Mouse (Mus musculus) MEL (cell line): ENCODE measurements around the gene Pir. TPM values are rescaled to one million over a fixed set of nuclear protein-coding genes. Genes with fewer than 3 reads are reported as not detected.

Source experiments
- DNase-seq: peaks from one replicate; pipeline ENCODE4 v3.0.0; 2011; ENCODE audit warnings: low read depth, low spot score
- H3K27ac ChIP-seq: 2 replicates; pipeline ENCODE4 v1.5.1; 2012; ENCODE audit warnings: low read depth, mild to moderate bottlenecking, control low read depth, low read length, moderate library complexity; ENCODE audit not compliant: control insufficient read depth
- H3K27me3 ChIP-seq, 2 experiments: fragments of 150-350 bp in 1 of 2; sonication (generic) in 1 of 2; 2 replicates each; pipeline ENCODE4 v1.6.1; 2012; ENCODE audit warnings: low read length in 2 of 2, mild to moderate bottlenecking in 2 of 2, improper control_type of control experiment in 1 of 2, moderate library complexity in 1 of 2; ENCODE audit not compliant: insufficient read depth in 2 of 2, control insufficient read depth in 1 of 2
- H3K36me3 ChIP-seq, 2 experiments: 2 replicates each; pipeline ENCODE4 v1.6.1; 2012 to 2014; ENCODE audit warnings: low read length in 2 of 2, improper control_type of control experiment in 1 of 2, inconsistent platforms in 1 of 2, mild to moderate bottlenecking in 1 of 2; ENCODE audit not compliant: insufficient read depth in 2 of 2, control insufficient read depth in 1 of 2
- H3K4me1 ChIP-seq, 2 experiments: fragments of 150-350 bp in 1 of 2; sonication (generic) in 1 of 2; 2 replicates each; pipeline ENCODE4 v1.6.1; 2012; ENCODE audit warnings: low read length in 2 of 2, improper control_type of control experiment in 1 of 2, mild to moderate bottlenecking in 1 of 2; ENCODE audit not compliant: insufficient read depth in 2 of 2, control insufficient read depth in 1 of 2
- H3K4me3 ChIP-seq, 2 experiments: fragments of 150-350 bp in 1 of 2; sonication (generic) in 1 of 2; 2 replicates each; pipeline ENCODE4 v1.5.1; 2012; ENCODE audit warnings: low read depth in 2 of 2, low read length in 2 of 2, mild to moderate bottlenecking in 2 of 2, moderate library complexity in 2 of 2, control low read depth in 1 of 2, improper control_type of control experiment in 1 of 2; ENCODE audit not compliant: control insufficient read depth in 1 of 2, insufficient read depth in 1 of 2
- H3K79me2 ChIP-seq: 2 replicates; pipeline ENCODE4 v1.6.1; 2012; ENCODE audit warnings: mild to moderate bottlenecking, low read length, moderate library complexity; ENCODE audit not compliant: control insufficient read depth, poor library complexity, insufficient read depth
- H3K9ac ChIP-seq: 2 replicates; pipeline ENCODE4 v1.6.1; 2012; ENCODE audit warnings: low read depth, mild to moderate bottlenecking, control low read depth, low read length, moderate library complexity; ENCODE audit not compliant: control insufficient read depth, poor library complexity, severe bottlenecking
- H3K9me3 ChIP-seq: fragments of 150-350 bp; sonication (generic); replicated peaks from 2 replicates; pipeline ENCODE4 v1.6.1; 2012; ENCODE audit warnings: mild to moderate bottlenecking, low read length, improper control_type of control experiment, moderate library complexity; ENCODE audit not compliant: insufficient read depth
- E2F4 ChIP-seq: IDR thresholded peaks from 2 replicates; pipeline ENCODE4 v1.6.1; 2011; ENCODE audit warnings: low read depth, low read length, improper control_type of control experiment, borderline replicate concordance
- EP300 ChIP-seq, 2 experiments: IDR thresholded peaks; 2 replicates each; pipeline ENCODE4 v1.6.1; 2011; ENCODE audit warnings: improper control_type of control experiment in 2 of 2, low read length in 2 of 2, low read depth in 1 of 2, mild to moderate bottlenecking in 1 of 2
- ETS1 ChIP-seq: IDR thresholded peaks from 2 replicates; pipeline ENCODE4 v1.6.1; 2012; ENCODE audit warnings: low read depth, mild to moderate bottlenecking, inconsistent platforms, low read length, improper control_type of control experiment, moderate library complexity
- GABPA ChIP-seq: IDR thresholded peaks from 2 replicates; pipeline ENCODE4 v1.6.1; 2012; ENCODE audit warnings: low read depth, mild to moderate bottlenecking, inconsistent platforms, low read length, improper control_type of control experiment, moderate library complexity
- GATA1 ChIP-seq: IDR thresholded peaks from 2 replicates; pipeline ENCODE4 v1.6.1; 2011; ENCODE audit warnings: low read depth, low read length, improper control_type of control experiment
- HCFC1 ChIP-seq: IDR thresholded peaks from 2 replicates; pipeline ENCODE4 v1.6.1; 2012; ENCODE audit warnings: low read depth, mild to moderate bottlenecking, inconsistent platforms, low read length, improper control_type of control experiment, moderate library complexity
- JUND ChIP-seq: IDR thresholded peaks from 2 replicates; pipeline ENCODE4 v1.6.1; 2011; ENCODE audit warnings: low read depth, mild to moderate bottlenecking, improper control_type of control experiment, low read length
- MAFK ChIP-seq: IDR thresholded peaks from 2 replicates; pipeline ENCODE4 v1.6.1; 2011; ENCODE audit warnings: low read depth, mild to moderate bottlenecking, low read length, improper control_type of control experiment, borderline replicate concordance
- MAZ ChIP-seq: IDR thresholded peaks from 2 replicates; pipeline ENCODE4 v1.6.1; 2012; ENCODE audit warnings: low read depth, mild to moderate bottlenecking, inconsistent platforms, low read length, improper control_type of control experiment
- MXI1 ChIP-seq: IDR thresholded peaks from 2 replicates; pipeline ENCODE4 v1.6.1; 2011; ENCODE audit warnings: mild to moderate bottlenecking, low read depth, low read length, improper control_type of control experiment
- MYB ChIP-seq: IDR thresholded peaks from 2 replicates; pipeline ENCODE4 v1.6.1; 2011; ENCODE audit warnings: mild to moderate bottlenecking, low read depth, low read length, improper control_type of control experiment
- NELFE ChIP-seq: IDR thresholded peaks from 2 replicates; pipeline ENCODE4 v1.6.1; 2011; ENCODE audit warnings: low read depth, low read length, improper control_type of control experiment
- POLR2A ChIP-seq, 2 experiments: IDR thresholded peaks; 2 replicates each; pipeline ENCODE4 v1.6.1; 2011 to 2012; ENCODE audit warnings: low read length in 2 of 2, mild to moderate bottlenecking in 2 of 2, control low read depth in 1 of 2, improper control_type of control experiment in 1 of 2, low read depth in 1 of 2, moderate library complexity in 1 of 2; ENCODE audit not compliant: control insufficient read depth in 1 of 2, insufficient read depth in 1 of 2, poor library complexity in 1 of 2
- POLR2AphosphoS2 ChIP-seq: IDR thresholded peaks from 2 replicates; pipeline ENCODE4 v1.6.1; 2011; ENCODE audit warnings: low read length, improper control_type of control experiment
- RAD21 ChIP-seq: IDR thresholded peaks from 2 replicates; pipeline ENCODE4 v1.6.1; 2011; ENCODE audit warnings: mild to moderate bottlenecking, low read depth, low read length, improper control_type of control experiment
- RCOR1 ChIP-seq: IDR thresholded peaks from 2 replicates; pipeline ENCODE4 v1.6.1; 2012; ENCODE audit warnings: low read depth, mild to moderate bottlenecking, inconsistent platforms, low read length, improper control_type of control experiment
- SIN3A ChIP-seq: IDR thresholded peaks from 2 replicates; pipeline ENCODE4 v1.6.1; 2012; ENCODE audit warnings: low read length, improper control_type of control experiment, inconsistent platforms
- TAL1 ChIP-seq: IDR thresholded peaks from 2 replicates; pipeline ENCODE4 v1.6.1; 2012; ENCODE audit warnings: mild to moderate bottlenecking, inconsistent platforms, low read length, moderate library complexity, mixed read lengths
- TBP ChIP-seq: IDR thresholded peaks from 2 replicates; pipeline ENCODE4 v1.8.0; 2011; ENCODE audit warnings: low read depth, low read length, improper control_type of control experiment
- UBTF ChIP-seq: IDR thresholded peaks from 2 replicates; pipeline ENCODE4 v1.6.1; 2012; ENCODE audit warnings: low read depth, mild to moderate bottlenecking, inconsistent platforms, low read length, improper control_type of control experiment, moderate library complexity, borderline replicate concordance; ENCODE audit not compliant: insufficient read depth
- USF1 ChIP-seq: IDR thresholded peaks from 2 replicates; pipeline ENCODE4 v1.6.1; 2014; ENCODE audit warnings: low read depth, mild to moderate bottlenecking, inconsistent platforms, low read length, improper control_type of control experiment, moderate library complexity
- USF2 ChIP-seq, 2 experiments: IDR thresholded peaks; 2 replicates each; pipeline ENCODE4 v1.6.1; 2011 to 2012; ENCODE audit warnings: improper control_type of control experiment in 2 of 2, low read length in 2 of 2, borderline replicate concordance in 1 of 2, inconsistent platforms in 1 of 2, low read depth in 1 of 2, mild to moderate bottlenecking in 1 of 2; ENCODE audit not compliant: insufficient read depth in 1 of 2
- ZNF384 ChIP-seq: IDR thresholded peaks from 2 replicates; pipeline ENCODE4 v1.6.1; 2012; ENCODE audit warnings: low read depth, mild to moderate bottlenecking, inconsistent platforms, low read length, improper control_type of control experiment
- polyA plus RNA-seq, 2 experiments: library from polyadenylated mRNA; stranded (reverse) in 1 of 2; unstranded in 1 of 2; fragments of >175 nt in 1 of 2; fragments of >200 nt in 1 of 2; gene quantifications; 2 replicates each; pipeline versions ENCODE4 v1.2.1 to v1.2.4; 2012; ENCODE audit warnings: low replicate concordance in 2 of 2, low read depth in 1 of 2; ENCODE audit not compliant: insufficient read length in 2 of 2, insufficient read depth in 1 of 2, missing spikeins in 1 of 2
- total RNA-seq: library from RNA; depleted of rRNA; stranded (reverse); fragments of 300-350 nt; gene quantifications from 2 replicates; pipeline ENCODE4 v1.2.3, GENCODE M21; 2012

The Pir gene
- total and polyA plus RNA-seq, 3 experiments = 2.9 to 230 (median 11.4) TPM

DNA sequence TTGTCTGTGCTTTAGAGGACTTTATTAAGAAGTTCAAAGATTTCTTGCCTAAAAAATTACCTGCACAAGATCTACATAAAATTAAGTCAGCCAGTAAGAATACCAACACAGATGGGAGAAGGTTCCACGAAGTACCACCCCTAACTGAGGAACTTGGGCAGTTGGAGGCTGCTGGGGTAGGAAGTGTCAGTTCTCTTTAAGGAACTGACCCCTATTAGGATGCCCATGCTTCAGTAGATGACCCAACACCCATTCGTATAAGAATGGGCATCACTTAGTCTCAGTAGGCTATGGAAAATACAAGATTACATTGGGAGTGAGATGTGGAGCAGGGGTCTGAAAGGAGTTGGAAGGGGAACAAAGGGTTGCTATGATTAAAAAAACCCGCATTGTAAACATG is 1.4 kb downstream of the Pir start:
- no peaks in the 10 kb centered on the region for H3K9me3 ChIP-seq
- no peak overlapping the region for H3K9ac ChIP-seq

GRCm38 (mm10) chrX:164275536-164275935 is 6.4 kb downstream of the Pir start:
- peak; percentile 6 for DNase-seq
- no peak overlapping the region for H3K27ac ChIP-seq
- H3K4me1 ChIP-seq = peaks cover 6 to 13% of the 10 kb centered on the region in 2 experiments
- H3K36me3 ChIP-seq = peaks cover 0 to 19% of the 10 kb centered on the region in 2 experiments; a peak in 2 of 4 replicates
- H3K79me2 ChIP-seq = no peaks in the 10 kb centered on the region
- no peak overlapping the region for H3K4me3 ChIP-seq
- H3K9me3 ChIP-seq = no peaks in the 10 kb centered on the region
- no peaks in the 10 kb centered on the region for H3K27me3 ChIP-seq
- no peak overlapping the region for H3K9ac ChIP-seq
- TF ChIP-seq ETS1 = no peak
- no peak for TF ChIP-seq HCFC1
- TF ChIP-seq EP300 (IDR thresholded peaks at IDR 0.05; ENCODE audit: low read depth in 1 of 2, low read length in 2 of 2) = peak in 1 of 2 experiments; percentile 22; a peak in 1 of 4 replicates
- TF ChIP-seq E2F4 = no peak
- peak; percentile 48 for TF ChIP-seq GATA1
- TF ChIP-seq RCOR1 = 0 out of 2 replicates have a peak, but pooled peaks have one; percentile 8

More for the DNA sequence above, 1.4 kb downstream of the Pir start:
- Histone ChIP-seq H3K4me3 (no peak overlapping the region), H3K27ac (no peak overlapping the region), H3K36me3 (peaks cover 0 to 22% of the 10 kb centered on the region in 2 experiments; a peak in 2 of 4 replicates), H3K27me3 (no peaks in the 10 kb centered on the region), H3K4me1 (peaks cover 6 to 14% of the 10 kb centered on the region in 2 experiments)
- TF ChIP-seq USF1 (no peak), POLR2A (IDR thresholded peaks at IDR 0.05; ENCODE audit: control insufficient read depth in 1 of 2, insufficient read depth in 1 of 2, low read depth in 1 of 2, low read length in 2 of 2, poor library complexity in 1 of 2) (no peak), MYB (no peak), MXI1 (no peak), USF2 (IDR thresholded peaks at IDR 0.05; ENCODE audit: borderline replicate concordance in 1 of 2, insufficient read depth in 1 of 2, low read depth in 1 of 2, low read length in 2 of 2) (no peak), MAFK (no peak)
- TF ChIP-seq, all 39 proteins: peak for 0
- no peaks in the 10 kb centered on the region for H3K79me2 ChIP-seq
- peak; percentile 11 for DNase-seq

GRCm38 (mm10) chrX:164280918-164281647 is 11.9 kb downstream of the Pir start:
- no peaks in the 10 kb centered on the region for H3K79me2 ChIP-seq
- H3K27me3 ChIP-seq = no peaks in the 10 kb centered on the region
- no peaks in the 10 kb centered on the region for H3K9me3 ChIP-seq
- DNase-seq = no peak
- H3K36me3 ChIP-seq = no peaks in the 10 kb centered on the region
- H3K4me3 ChIP-seq = no peak overlapping the region
- TF ChIP-seq RCOR1 (no peak), ZNF384 (no peak), JUND (no peak), USF1 (no peak), NELFE (no peak), MAZ (no peak), MXI1 (no peak), SIN3A (no peak), TBP (no peak), GABPA (no peak), POLR2AphosphoS2 (no peak), E2F4 (no peak), TAL1 (no peak), RAD21 (no peak), UBTF (no peak)
- H3K9ac ChIP-seq = no peak overlapping the region
- no peak overlapping the region for H3K27ac ChIP-seq
- H3K4me1 ChIP-seq = no peaks in the 10 kb centered on the region
